Mouse (Mus musculus): ENCODE results near the gene Scgb3a1.

GRCm38 (mm10) chr11:49702014-49702413 lies 38.6 kb downstream of the Scgb3a1 start:
- TF ChIP-seq CTCF (IDR thresholded peaks at IDR 0.05; ENCODE audit: borderline replicate concordance, insufficient read depth, low read depth, low read length) (no peak), POLR2A (IDR thresholded peaks at IDR 0.05; ENCODE audit: borderline replicate concordance, insufficient read depth, low read length) (no peak)
